Mouse (Mus musculus) kidney, adult 2 months (tissue): ENCODE measurements around the gene Fubp1.

Experiments used
- CTCF ChIP-seq: fragments of 200-500 bp; conservative IDR thresholded peaks from 2 replicates; pipeline ENCODE4 v1.5.1; 2011; ENCODE audit warnings: low read depth, mild to moderate bottlenecking, control low read depth, low read length, moderate library complexity, mixed read lengths; ENCODE audit not compliant: insufficient read depth, insufficient read length
- POLR2A ChIP-seq: fragments of 200-500 bp; IDR thresholded peaks from one replicate; pipeline ENCODE4 v1.6.1; 2011; ENCODE audit warnings: low read depth, low read length, control low read depth

DNA sequence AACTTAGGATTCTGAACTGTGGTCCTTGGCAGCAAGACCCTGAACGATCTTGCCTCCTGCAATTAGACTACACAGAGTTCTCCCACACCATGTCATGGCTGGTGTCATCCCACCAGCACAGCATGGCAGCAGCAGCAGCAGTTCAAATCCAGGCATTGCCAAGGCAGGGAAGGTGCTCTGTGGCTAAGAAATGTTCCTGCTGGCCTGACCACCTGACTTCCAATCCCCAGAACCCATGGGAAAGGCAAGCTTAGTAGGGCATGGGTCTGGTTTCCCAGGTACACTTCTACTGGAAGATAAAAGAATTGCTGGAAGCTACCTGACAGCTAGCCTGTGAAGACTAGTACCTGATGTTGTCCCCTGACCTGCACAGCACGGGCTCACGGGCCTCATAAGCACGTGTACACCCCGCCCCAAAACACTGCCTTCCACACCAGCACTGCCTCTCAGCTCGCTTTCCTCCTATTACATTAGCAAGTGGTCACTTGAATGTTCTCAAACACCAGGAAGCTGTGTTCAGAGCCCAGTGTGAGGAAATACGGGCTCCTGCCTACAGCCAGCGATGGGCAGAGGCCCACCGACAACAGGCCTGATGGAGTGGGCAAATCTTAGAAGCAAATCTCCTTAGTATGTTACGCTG is 61.0 kb downstream of the Fubp1 start:
- no peak for TF ChIP-seq CTCF
- no peak for TF ChIP-seq POLR2A
